Mouse (Mus musculus): ENCODE measurements around the gene Rhod. TPM values are rescaled to one million over a fixed set of nuclear protein-coding genes. Genes with fewer than 3 reads are reported as not detected.

Rhod gene
- 5.3 and 9.9 TPM in 2 replicates for polyA plus RNA-seq (2012; rRNA removed)

GRCm38 (mm10) chr19:4439161-4439801 is at the start of gene Rhod:
Gene Rhod (minus strand): TSS chr19:4439432.

GRCm38 (mm10) chr19:4477345-4478189 is 38.3 kb upstream of the Rhod start, which contains the start of gene Syt12:
Gene Syt12 (minus strand): TSS chr19:4477447.

GRCm38 (mm10) chr19:4397798-4398629 is 41.2 kb downstream of the Rhod start, which contains the start of gene Kdm2a:
Gene Kdm2a (minus strand): TSS chr19:4398285.

Other genes with a start within 250 kb of the Rhod start
- 2.0 and 3.4 TPM in 2 replicates for gene Tbc1d10c, start 248.1 kb downstream of the Rhod start, polyA plus RNA-seq (2012; rRNA removed)
- gene Ppp1ca, start 247.4 kb downstream of the Rhod start, polyA plus RNA-seq (2012; rRNA removed) = 403 and 409 TPM in 2 replicates
- gene Rad9a, start 237.8 kb downstream of the Rhod start, polyA plus RNA-seq (2012; rRNA removed) = 39.4 and 40.6 TPM in 2 replicates
- 2.9 and 7.3 TPM in 2 replicates for gene Clcf1, start 225.2 kb downstream of the Rhod start, polyA plus RNA-seq (2012; rRNA removed)
- gene AC109138.7, start 225.1 kb downstream of the Rhod start, polyA plus RNA-seq (2012; rRNA removed) = 1.2 TPM in 1 of 2 replicates, not detected in the other
- gene Pold4, start 207.5 kb downstream of the Rhod start, polyA plus RNA-seq (2012; rRNA removed) = 28.6 and 30.9 TPM in 2 replicates
- 50.7 and 62.1 TPM in 2 replicates for gene Ssh3, start 170.3 kb downstream of the Rhod start, polyA plus RNA-seq (2012; rRNA removed)
- gene Ankrd13d, start 156.3 kb downstream of the Rhod start, polyA plus RNA-seq (2012; rRNA removed) = 43.2 and 50.9 TPM in 2 replicates
- 107 and 108 TPM in 2 replicates for gene Grk2, start 133.2 kb downstream of the Rhod start, polyA plus RNA-seq (2012; rRNA removed)
- 80.2 and 85.5 TPM in 2 replicates for gene Kdm2a, start 41.1 kb downstream of the Rhod start, polyA plus RNA-seq (2012; rRNA removed)
- gene Syt12, start 38.0 kb upstream of the Rhod start, polyA plus RNA-seq (2012; rRNA removed) = 1.7 and 1.9 TPM in 2 replicates
- not detected in 2 replicates for gene 2010003K11Rik, start 59.2 kb upstream of the Rhod start, polyA plus RNA-seq (2012; rRNA removed)
- gene Pcx, start 71.0 kb upstream of the Rhod start, polyA plus RNA-seq (2012; rRNA removed) = 11.3 and 13.4 TPM in 2 replicates
- gene Lrfn4, start 176.2 kb upstream of the Rhod start, polyA plus RNA-seq (2012; rRNA removed) = 72.8 TPM in 2 replicates
- 67.2 and 67.5 TPM in 2 replicates for gene Rce1, start 186.2 kb upstream of the Rhod start, polyA plus RNA-seq (2012; rRNA removed)